Mouse (Mus musculus): ENCODE measurements around the gene Cwf19l1. TPM values are rescaled to one million over a fixed set of nuclear protein-coding genes. Genes with fewer than 3 reads are reported as not detected.

The Cwf19l1 gene
- polyA plus RNA-seq, 1 experiment, result 3.5 TPM

DNA sequence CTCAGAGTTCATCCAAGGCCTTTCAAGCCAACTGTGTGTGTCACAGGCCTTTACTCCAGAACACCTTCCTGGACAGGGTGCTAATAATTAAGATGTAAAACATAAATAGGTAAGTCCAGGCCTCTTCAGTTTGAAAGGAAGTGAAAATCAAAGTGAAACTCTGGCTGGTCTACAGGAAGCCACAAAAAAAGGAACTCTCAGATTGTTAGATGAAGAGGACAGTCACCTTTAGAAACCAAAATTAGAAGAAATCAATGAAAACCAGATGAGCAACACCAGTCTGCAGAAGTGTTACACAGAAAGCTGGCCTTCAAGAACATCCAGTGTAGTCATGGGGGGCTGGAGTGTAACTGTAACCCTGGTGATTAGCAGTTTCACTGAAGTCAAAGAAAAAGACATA is 17.9 kb downstream of the Cwf19l1 start:
- Histone ChIP-seq H3K9me3 (no peaks in the 10 kb centered on the region), H3K36me3 (replicated peaks; ENCODE audit: low read length) (peaks cover 96% of the 10 kb centered on the region), H3K27me3 (replicated peaks) (no peaks in the 10 kb centered on the region), H3K4me3 (replicated peaks) (no peak overlapping the region), H3K4me1 (peaks cover 4% of the 10 kb centered on the region; the same call in 1 of the 2 replicates)
- TF ChIP-seq GATA1 (IDR thresholded peaks at IDR 0.05; ENCODE audit: borderline replicate concordance, low read length) (no peak), FLI1 (IDR thresholded peaks at IDR 0.05; ENCODE audit: low read length) (no peak)

DNA sequence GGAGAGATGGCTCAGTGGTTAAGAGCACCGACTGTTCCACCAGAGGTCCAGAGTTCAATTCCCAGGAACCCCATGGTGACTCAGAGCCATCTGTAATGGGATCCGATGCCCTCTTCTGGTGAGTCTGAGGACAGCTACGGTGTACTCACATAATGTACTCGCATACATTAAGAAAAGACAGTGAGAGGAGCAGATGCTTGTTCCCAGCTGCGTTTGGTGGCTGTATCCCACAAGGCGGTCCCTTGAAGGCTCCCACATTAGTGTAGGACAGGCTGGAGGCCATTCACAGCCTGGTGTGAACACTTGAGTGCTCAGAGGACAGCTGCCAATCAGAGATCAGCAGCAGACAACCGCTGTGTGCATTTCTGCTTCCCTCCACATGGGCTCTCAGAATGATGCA is 24.0 kb downstream of the Cwf19l1 start:
- TF ChIP-seq FLI1 (IDR thresholded peaks at IDR 0.05; ENCODE audit: low read length) (no peak), GATA1 (IDR thresholded peaks at IDR 0.05; ENCODE audit: borderline replicate concordance, low read length) (no peak)
- H3K4me3 ChIP-seq (replicated peaks), result no peak overlapping the region
- peaks cover 73% of the 10 kb centered on the region for H3K36me3 ChIP-seq (replicated peaks; ENCODE audit: low read length)

DNA sequence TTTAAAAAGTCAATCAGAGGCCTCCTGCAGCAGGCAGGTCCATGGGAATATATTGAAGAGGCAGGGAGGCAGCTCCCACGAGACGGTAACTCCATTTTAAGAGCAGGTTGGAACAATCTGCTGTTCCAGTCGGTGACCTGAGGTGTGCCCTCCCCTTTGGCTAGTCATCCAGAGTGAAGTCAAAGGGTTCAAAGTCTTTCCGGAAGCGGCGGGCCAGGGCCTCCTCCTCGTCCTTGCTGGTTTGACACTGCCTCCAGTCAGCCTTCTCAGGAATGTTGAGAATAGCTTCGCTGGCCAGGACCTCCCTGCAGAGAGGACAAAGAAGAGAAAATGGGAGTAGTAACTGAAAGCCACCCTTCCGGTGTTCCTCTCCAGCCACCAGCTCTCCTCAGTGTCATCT is 25.3 kb downstream of the Cwf19l1 start:
- Histone ChIP-seq H3K4me1 (peaks cover 36% of the 10 kb centered on the region), H3K27me3 (replicated peaks) (no peaks in the 10 kb centered on the region), H3K4me3 (replicated peaks) (no peak overlapping the region), H3K36me3 (replicated peaks; ENCODE audit: low read length) (peaks cover 62% of the 10 kb centered on the region), H3K9me3 (no peaks in the 10 kb centered on the region)
- TF ChIP-seq GATA1 (IDR thresholded peaks at IDR 0.05; ENCODE audit: borderline replicate concordance, low read length) (no peak), FLI1 (IDR thresholded peaks at IDR 0.05; ENCODE audit: low read length) (no peak)

More for the DNA sequence above, 24.0 kb downstream of the Cwf19l1 start:
- Histone ChIP-seq H3K4me1 (peaks cover 26% of the 10 kb centered on the region), H3K27me3 (replicated peaks) (no peaks in the 10 kb centered on the region), H3K9me3 (no peaks in the 10 kb centered on the region)

DNA sequence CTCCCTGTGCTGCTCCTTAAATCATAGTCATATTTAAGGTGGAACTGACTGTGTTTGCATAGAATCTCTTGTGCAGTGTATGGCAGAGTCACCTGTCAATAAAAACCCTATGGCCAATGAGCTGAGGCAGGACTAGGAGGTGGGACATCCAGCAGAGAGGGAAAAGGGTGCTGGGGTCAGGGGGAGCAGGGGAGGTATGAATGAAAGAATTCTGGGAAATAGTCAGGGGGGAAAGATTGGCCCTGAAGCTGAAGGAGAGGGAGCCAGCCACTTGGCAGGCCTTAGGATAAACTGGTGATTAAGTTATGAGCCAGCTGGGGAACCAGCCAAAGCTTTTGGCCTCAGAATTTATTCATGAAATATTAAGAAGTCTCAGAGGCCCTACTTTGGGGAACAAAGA is 26.7 kb downstream of the Cwf19l1 start:
- peak overlapping the region; percentile 54 for H3K4me3 ChIP-seq (replicated peaks)
- TF ChIP-seq FLI1 (IDR thresholded peaks at IDR 0.05; ENCODE audit: low read length) (no peak), GATA1 (IDR thresholded peaks at IDR 0.05; ENCODE audit: borderline replicate concordance, low read length) (no peak)
- no peaks in the 10 kb centered on the region for H3K9me3 ChIP-seq
- peaks cover 49% of the 10 kb centered on the region for H3K36me3 ChIP-seq (replicated peaks; ENCODE audit: low read length)
- peaks cover 50% of the 10 kb centered on the region for H3K4me1 ChIP-seq
- H3K27me3 ChIP-seq (replicated peaks), result no peaks in the 10 kb centered on the region

DNA sequence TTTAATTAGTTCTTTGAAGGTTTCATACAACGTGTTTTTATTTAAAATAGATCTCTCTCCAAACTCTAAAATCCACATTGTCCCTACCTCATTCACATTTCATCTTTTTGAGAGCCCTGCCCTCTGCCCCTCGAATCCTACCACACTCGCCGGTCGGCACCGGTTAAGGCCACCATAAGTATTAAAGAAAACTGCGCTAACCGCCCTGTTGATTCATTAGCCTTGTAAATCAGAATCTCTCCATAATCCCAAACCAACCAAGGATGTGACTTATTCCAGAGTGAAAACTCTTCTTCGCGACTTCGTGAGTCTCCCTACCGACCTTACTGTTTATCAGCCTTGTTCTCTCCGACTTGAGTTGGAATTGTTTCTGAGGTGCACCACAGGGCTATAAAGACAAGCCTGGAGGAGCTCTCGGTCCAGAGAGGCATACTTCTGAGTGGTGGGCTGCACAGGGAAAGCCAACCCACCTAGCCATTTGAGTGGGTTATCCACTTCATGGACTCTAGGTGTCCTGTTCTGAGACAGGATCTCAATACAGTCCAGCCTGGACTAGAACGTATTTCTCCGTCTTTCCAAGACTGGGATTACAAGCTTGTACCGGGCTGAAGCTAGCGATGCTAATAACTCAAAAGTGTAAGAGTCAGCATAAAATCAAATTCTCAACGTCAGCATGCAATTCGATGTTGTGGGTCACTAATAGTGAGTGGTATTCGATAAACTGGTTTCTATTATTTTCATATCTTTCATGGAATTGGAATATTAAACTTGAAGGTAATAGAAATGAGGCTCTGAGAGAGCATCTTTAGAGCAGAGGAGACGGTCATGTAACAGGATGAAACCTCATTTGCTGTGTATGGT is 27.8 kb downstream of the Cwf19l1 start:
- Histone ChIP-seq H3K4me1 (peaks cover 57% of the 10 kb centered on the region), H3K27me3 (replicated peaks) (no peaks in the 10 kb centered on the region)

DNA sequence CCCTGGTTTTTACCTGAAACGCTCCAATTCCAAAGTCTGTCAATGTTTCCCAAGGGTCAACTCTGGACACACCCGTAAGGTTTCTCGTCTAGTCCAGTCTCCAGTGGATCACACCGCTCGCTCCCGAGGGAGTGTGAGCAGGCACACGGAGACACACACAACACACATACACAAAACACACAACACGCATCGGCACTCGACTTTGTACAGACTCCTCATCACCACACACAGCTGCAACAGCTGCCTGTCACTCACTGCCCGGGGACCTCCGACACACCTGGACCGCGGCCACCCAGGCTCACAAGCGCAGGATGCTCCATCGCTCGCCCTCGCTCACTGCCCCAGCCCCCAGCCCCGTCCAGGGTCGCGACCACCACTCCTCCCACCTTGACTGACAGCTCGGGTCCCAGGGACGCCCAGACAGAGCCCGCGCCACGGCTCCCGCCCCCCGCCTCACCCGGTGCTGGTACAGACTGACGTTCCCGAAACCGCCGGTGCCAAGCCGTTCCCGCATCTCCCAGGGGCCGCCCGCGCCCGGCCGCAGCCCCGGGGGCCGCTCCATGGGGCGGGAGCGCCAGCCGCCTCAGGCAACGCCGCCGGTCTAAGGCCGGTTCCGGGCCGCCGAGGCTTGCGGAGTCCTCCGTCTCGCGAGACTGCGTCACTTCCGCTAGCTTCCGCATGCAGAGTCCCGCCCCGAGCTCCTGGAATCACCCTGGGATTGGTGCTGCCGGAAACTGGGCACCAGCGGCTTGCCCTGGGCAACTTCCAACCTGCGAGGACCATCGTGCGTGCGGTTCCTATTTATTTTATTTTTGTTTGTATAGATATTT is 28.6 kb downstream of the Cwf19l1 start, which contains the start of gene Chuk:
Gene Chuk (minus strand): TSS at position 650 of the 830 bp plus-strand sequence.
- TF ChIP-seq FLI1 (IDR thresholded peaks at IDR 0.05; ENCODE audit: low read length), result no peak
- TF ChIP-seq GATA1 (IDR thresholded peaks at IDR 0.05; ENCODE audit: borderline replicate concordance, low read length), result no peak
- H3K9me3 ChIP-seq, result no peaks in the 10 kb centered on the region
- H3K4me3 ChIP-seq (replicated peaks), result peak within 1 kb of the TSS; percentile 100
- no peaks in the 10 kb centered on the region for H3K27me3 ChIP-seq (replicated peaks)
- H3K36me3 ChIP-seq (replicated peaks; ENCODE audit: low read length), result peaks cover 40% of the 10 kb centered on the region
- H3K4me1 ChIP-seq, result peaks cover 63% of the 10 kb centered on the region

More for the DNA sequence above, 27.8 kb downstream of the Cwf19l1 start:
- Histone ChIP-seq H3K36me3 (replicated peaks; ENCODE audit: low read length) (peaks cover 44% of the 10 kb centered on the region), H3K4me3 (replicated peaks) (peak overlapping the region; percentile 100), H3K9me3 (no peaks in the 10 kb centered on the region)
- TF ChIP-seq GATA1 (IDR thresholded peaks at IDR 0.05; ENCODE audit: borderline replicate concordance, low read length), result no peak
- no peak for TF ChIP-seq FLI1 (IDR thresholded peaks at IDR 0.05; ENCODE audit: low read length)

DNA sequence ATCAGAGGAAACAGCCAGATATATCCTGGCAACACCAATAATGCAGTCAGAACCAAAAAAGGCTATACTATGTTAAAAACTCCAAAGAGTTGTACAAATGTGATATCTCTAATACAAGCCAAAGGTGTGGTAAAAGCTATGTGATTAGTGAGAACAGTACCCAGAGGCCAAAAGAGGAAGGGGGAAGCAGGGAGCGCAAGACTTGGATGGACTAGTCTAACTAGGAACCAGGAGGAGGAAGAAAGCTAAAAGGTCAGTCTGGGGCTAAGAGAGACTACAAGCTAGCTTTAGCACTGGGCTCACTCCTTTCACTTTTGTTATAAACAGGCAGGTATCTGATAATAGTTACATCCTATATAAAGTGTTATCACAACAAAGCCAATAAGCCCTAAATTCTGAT is 31.3 kb downstream of the Cwf19l1 start:
- no peak for TF ChIP-seq GATA1 (IDR thresholded peaks at IDR 0.05; ENCODE audit: borderline replicate concordance, low read length)
- no peak for TF ChIP-seq FLI1 (IDR thresholded peaks at IDR 0.05; ENCODE audit: low read length)
- peak overlapping the region; percentile 26 for H3K4me3 ChIP-seq (replicated peaks)
- H3K36me3 ChIP-seq (replicated peaks; ENCODE audit: low read length), result peaks cover 38% of the 10 kb centered on the region
- peaks cover 67% of the 10 kb centered on the region for H3K4me1 ChIP-seq
- no peaks in the 10 kb centered on the region for H3K9me3 ChIP-seq
- no peaks in the 10 kb centered on the region for H3K27me3 ChIP-seq (replicated peaks)

DNA sequence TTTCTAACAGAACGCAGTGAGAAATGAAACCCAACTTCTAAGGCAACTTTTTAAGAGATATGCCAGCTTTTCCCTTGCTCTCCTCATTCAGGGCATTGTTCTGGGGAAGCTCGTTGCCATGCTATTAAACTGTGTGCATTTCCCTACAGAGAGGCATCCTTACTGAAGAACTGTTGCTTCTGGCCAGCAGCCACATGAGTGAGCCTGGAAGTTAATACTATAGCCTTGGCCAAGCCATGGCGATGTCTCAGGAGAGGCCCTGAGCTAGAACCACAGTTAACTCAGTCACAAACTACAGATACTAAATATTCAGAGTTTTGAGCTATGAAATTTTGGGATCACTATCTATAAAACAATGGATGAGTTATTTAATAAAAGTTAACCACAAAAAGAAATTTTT is 32.7 kb downstream of the Cwf19l1 start:
- TF ChIP-seq GATA1 (IDR thresholded peaks at IDR 0.05; ENCODE audit: borderline replicate concordance, low read length), result no peak
- H3K4me3 ChIP-seq (replicated peaks), result peak overlapping the region; percentile 56

DNA sequence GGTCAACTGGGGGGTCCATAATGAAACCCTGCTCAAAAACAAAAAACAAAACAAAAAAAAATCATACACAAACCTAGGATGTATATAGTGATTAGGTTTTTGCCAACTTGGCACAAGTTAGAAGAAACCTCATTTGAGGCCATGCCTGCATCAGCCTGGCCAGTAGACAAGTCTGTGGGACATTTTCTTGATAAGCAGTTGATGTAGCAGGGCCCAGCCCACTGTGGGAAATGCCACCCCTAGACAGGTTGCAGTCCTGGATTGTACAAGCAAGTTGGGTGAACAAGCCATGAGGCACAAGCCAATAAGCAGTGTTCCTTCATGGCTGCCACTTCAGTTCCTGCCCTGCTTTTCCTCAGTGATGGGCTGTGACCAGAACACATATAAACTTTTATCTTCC is 34.8 kb downstream of the Cwf19l1 start:
- Histone ChIP-seq H3K27me3 (replicated peaks) (no peaks in the 10 kb centered on the region), H3K4me3 (replicated peaks) (no peak overlapping the region), H3K9me3 (peaks cover 7% of the 10 kb centered on the region), H3K4me1 (peaks cover 39% of the 10 kb centered on the region), H3K36me3 (replicated peaks; ENCODE audit: low read length) (peaks cover 72% of the 10 kb centered on the region)
- no peak for TF ChIP-seq GATA1 (IDR thresholded peaks at IDR 0.05; ENCODE audit: borderline replicate concordance, low read length)
- no peak for TF ChIP-seq FLI1 (IDR thresholded peaks at IDR 0.05; ENCODE audit: low read length)

More for the DNA sequence above, 32.7 kb downstream of the Cwf19l1 start:
- H3K27me3 ChIP-seq (replicated peaks), result no peaks in the 10 kb centered on the region
- peaks cover 50% of the 10 kb centered on the region for H3K36me3 ChIP-seq (replicated peaks; ENCODE audit: low read length)
- peaks cover 54% of the 10 kb centered on the region for H3K4me1 ChIP-seq
- no peaks in the 10 kb centered on the region for H3K9me3 ChIP-seq
